Mouse (Mus musculus) heart, adult 10 weeks (tissue): ENCODE data around the gene Gm39115. TPM values are rescaled to one million over a fixed set of nuclear protein-coding genes. Genes with fewer than 3 reads are reported as not detected.

ENCODE experiments used
- polyA plus RNA-seq: library from polyadenylated mRNA; stranded (reverse); fragments of 350-450 nt; fragmentation: Illumina TruSeq; extraction: RNeasy Lipid Tissue Mini Kit (QIAGEN cat#74804); gene quantifications from one replicate; pipeline ENCODE4 v1.2.3, GENCODE M21; 2014; ENCODE audit warnings: low read depth, low replicate concordance

Gm39115 gene
- polyA plus RNA-seq: not detected

DNA sequence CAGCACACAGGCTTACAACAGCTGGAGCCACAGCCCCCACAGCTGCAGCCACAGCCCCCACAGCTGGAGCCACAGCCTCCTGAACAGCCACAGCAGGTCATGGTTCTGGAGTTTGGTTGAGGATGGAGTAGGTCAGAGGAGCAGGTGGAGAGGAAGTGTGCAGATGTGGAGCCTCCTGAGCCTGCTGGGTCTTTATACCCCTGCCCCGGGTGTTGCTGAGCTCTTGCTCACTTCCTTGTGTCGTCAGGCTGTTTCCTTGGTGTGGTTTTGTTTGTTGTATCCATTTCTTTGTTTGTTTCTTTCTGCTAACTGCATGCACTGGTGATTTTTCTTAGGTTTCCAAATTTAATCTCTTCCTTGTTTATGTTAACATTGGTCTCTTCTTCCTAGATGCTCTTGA, at the start of gene Gm39115:
TSS of gene Gm39115 (minus strand) at position 101 of the 400 bp plus-strand sequence.

DNA sequence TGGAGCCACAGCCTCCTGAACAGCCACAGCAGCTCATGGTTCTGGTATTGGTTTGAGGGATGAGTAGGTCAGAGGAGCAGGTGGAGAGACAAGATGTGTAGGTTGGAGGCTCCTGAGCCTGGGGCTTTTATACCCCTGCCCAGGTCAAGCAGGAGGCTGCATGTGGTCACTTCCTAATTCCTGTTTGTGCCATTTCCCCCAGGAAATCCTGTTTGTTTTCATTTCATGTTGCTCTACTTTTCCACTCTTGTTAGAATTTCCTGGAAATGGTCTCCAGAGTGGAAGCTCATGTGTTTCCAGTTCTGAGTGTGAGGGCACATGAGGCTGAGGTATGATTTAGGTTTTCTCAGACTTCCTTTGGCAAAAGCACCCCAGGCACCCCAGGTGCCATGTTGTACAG, 40.1 kb upstream of the Gm39115 start, which contains the start of gene Krtap5-2:
TSS of gene Krtap5-2 (minus strand) at position 101 of the 400 bp plus-strand sequence.

DNA sequence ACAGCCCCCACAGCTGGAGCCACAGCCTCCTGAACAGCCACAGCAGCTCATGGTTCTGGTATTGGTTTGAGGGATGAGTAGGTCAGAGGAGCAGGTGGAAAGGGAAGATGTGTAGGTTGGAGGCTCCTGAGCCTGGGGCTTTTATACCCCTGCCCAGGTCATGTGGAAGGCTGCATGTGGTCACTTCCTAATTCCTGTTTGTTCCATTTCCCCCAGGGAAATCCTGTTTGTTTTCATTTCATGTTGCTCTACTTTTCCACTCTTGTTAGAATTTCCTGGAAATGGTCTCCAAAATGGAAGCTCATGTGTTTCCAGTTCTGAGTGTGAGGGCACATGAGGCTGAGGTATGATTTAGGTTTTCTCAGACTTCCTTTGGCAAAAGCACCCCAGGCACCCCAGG, 29.8 kb upstream of the Gm39115 start, which contains the start of gene Gm4553:
TSS of gene Gm4553 (minus strand) at position 101 of the 400 bp plus-strand sequence.

DNA sequence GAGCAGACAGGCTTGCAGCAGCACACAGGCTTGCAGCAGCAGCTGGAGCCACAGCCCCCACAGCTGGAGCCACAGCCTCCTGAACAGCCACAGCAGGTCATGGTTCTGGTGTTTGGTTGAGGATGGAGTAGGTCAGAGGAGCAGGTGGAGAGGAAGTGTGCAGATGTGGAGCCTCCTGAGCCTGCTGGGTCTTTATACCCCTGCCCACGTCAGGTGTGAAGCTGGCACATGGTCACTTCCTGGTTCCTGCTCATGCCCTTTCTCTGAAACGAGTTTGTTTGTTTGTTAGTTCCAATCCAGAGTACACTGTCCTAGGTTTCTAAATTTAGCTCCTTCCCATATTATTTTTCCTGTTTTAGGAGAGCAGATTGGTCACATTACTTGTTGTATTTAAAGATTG, 21.2 kb upstream of the Gm39115 start, which contains the start of gene Gm29735:
TSS of gene Gm29735 (minus strand) at position 101 of the 400 bp plus-strand sequence.

DNA sequence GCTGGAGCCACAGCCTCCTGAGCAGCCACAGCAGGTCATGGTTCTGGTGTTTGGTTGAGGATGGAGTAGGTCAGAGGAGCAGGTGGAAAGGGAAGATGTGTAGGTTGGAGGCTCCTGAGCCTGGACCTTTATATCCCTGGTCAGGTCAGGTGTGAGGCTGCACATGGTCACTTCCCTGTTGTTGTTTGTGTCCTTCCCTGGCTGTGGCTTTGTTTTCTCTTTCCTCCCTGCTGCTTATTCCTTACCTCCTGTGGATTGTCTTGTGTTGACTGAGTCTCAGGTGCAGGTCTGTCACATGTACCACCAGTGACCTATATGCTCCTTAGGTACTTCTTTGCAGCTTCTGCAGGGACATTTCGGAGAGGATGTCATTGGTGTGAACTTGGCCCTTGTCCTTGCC, 8.7 kb upstream of the Gm39115 start, which contains the start of gene Gm45337:
TSS of gene Gm45337 (minus strand) at position 101 of the 400 bp plus-strand sequence.

DNA sequence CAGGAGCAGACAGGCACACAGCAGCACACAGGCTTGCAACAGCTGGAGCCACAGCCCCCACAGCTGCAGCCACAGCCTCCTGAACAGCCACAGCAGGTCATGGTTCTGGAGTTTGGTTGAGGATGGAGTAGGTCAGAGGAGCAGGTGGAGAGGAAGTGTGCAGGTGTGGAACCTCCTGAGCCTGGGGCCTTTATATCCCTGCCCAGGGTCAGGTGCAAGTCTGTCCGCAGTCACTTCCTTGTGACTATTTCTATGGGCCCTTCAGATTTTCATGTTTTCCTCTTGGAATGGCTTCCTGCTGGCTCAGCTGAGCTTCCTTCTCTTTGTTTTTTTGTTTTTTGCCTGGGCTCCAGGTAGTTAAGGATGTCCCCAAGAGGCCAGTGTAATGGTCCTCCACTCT, 15.2 kb downstream of the Gm39115 start, which contains the start of gene Gm45618:
TSS of gene Gm45618 (minus strand) at position 101 of the 400 bp plus-strand sequence.

DNA sequence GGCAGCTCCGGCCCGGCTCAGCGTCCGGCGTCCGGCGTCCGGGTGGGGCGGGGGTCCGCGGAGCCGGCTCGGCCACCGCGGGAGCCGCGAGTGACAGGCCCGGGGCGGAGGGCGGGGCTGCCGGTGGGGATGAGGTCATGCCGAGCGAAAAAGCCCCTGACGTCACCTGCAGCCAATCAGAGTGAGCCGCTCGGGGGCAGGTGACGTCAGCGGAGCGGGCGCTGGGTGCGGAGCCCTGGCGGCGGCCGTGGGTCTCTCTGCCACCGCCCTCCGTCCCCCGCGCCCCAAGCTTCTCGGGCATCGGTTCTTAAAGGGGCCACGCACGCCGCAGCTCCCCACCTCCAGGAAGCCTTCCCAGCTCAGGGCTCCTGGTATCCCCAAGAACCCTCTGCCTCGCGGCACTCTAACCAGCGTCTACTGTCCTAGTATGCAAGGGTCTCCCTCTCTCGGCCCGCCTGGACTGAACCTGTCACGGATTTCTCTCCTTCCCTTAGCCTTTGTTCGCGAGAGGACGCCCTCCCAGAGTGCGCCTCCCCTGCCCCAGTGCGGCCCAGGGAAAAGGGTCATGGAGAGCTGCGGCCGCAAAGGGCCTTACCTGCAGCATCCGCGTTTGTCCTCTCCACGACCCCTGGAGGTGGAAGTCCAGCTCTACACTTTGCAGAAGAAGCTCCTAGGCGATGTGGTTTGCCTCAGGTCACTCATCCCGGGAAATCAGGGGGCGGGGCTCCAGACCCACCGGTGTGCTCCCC, 40.5 kb downstream of the Gm39115 start, which contains the start of gene Dusp8:
TSS of gene Dusp8 (minus strand) at position 661 of the 749 bp plus-strand sequence.

Other genes with a start within 250 kb of the Gm39115 start
- gene Tollip, start 217.5 kb downstream of the Gm39115 start, polyA plus RNA-seq: 50.1 TPM
- not detected for gene Brsk2, start 186.3 kb downstream of the Gm39115 start, polyA plus RNA-seq
- gene Mob2, start 75.0 kb downstream of the Gm39115 start, polyA plus RNA-seq: 47.0 TPM
- 26.2 TPM for gene Dusp8, start 40.2 kb downstream of the Gm39115 start, polyA plus RNA-seq
- not detected for gene Gm45618, start 15.3 kb downstream of the Gm39115 start, polyA plus RNA-seq
- gene Gm45337, start 8.6 kb upstream of the Gm39115 start, polyA plus RNA-seq: not detected
- gene Gm29735, start 21.1 kb upstream of the Gm39115 start, polyA plus RNA-seq: not detected
- not detected for gene Gm4553, start 29.7 kb upstream of the Gm39115 start, polyA plus RNA-seq
- gene Krtap5-2, start 40.0 kb upstream of the Gm39115 start, polyA plus RNA-seq: not detected
- gene Gm10153, start 54.4 kb upstream of the Gm39115 start, polyA plus RNA-seq: not detected
- not detected for gene Krtap5-3, start 65.3 kb upstream of the Gm39115 start, polyA plus RNA-seq
- gene Gm7579, start 75.8 kb upstream of the Gm39115 start, polyA plus RNA-seq: not detected
- not detected for gene Krtap5-5, start 93.9 kb upstream of the Gm39115 start, polyA plus RNA-seq
- gene Gm40460, start 105.0 kb upstream of the Gm39115 start, polyA plus RNA-seq: not detected
- gene Gm2431, start 122.3 kb upstream of the Gm39115 start, polyA plus RNA-seq: not detected
- not detected for gene Gm4559, start 138.3 kb upstream of the Gm39115 start, polyA plus RNA-seq
- not detected for gene Krtap5-1, start 161.1 kb upstream of the Gm39115 start, polyA plus RNA-seq
- not detected for gene Krtap5-4, start 167.5 kb upstream of the Gm39115 start, polyA plus RNA-seq
- 2.7 TPM for gene Ifitm10, start 237.7 kb upstream of the Gm39115 start, polyA plus RNA-seq
- gene Gm49369, start 246.6 kb upstream of the Gm39115 start, polyA plus RNA-seq: not detected